Mouse (Mus musculus): Measurements from ENCODE around the gene Gm31371. TPM values are rescaled to one million over a fixed set of nuclear protein-coding genes. Genes with fewer than 3 reads are reported as not detected.
"Not testable (repeated sequence)": the region's sequence is repeated elsewhere in the genome, so short reads cannot be mapped to it uniquely, and the experiment has no call there.

The Gm31371 gene
- polyA plus RNA-seq (2015; fragmentation: Nextera tagmentation; extraction: Ambion mirVana), result not detected in 2 replicates

- H3K27me3 ChIP-seq (replicated peaks); H3K27ac ChIP-seq (replicated peaks); ATAC-seq (ENCODE audit: low FRiP score); H3K36me3 ChIP-seq; H3K4me3 ChIP-seq (replicated peaks); H3K9ac ChIP-seq (replicated peaks); H3K4me1 ChIP-seq; H3K4me2 ChIP-seq; H3K9me3 ChIP-seq (replicated peaks): not testable (repeated sequence)
- 83% methylated on average over 3 of the region's 4 CpGs for WGBS
These were observed at the start of gene Gm31371 for GRCm38 (mm10) chr8:19903092-19903491. TSS of gene Gm31371 (plus strand) at chr8:19903392.

GRCm38 (mm10) chr8:19906425-19907055 lies 3.3 kb downstream of the Gm31371 start:
- not testable (repeated sequence) for ATAC-seq (ENCODE audit: low FRiP score); H3K27ac ChIP-seq (replicated peaks)

GRCm38 (mm10) chr8:19908841-19909321 lies 5.7 kb downstream of the Gm31371 start:
- 86% methylated on average over 5 of the region's 6 CpGs for WGBS
- not testable (repeated sequence) for H3K4me3 ChIP-seq (replicated peaks); H3K9ac ChIP-seq (replicated peaks); H3K36me3 ChIP-seq; H3K4me2 ChIP-seq; H3K27ac ChIP-seq (replicated peaks); H3K27me3 ChIP-seq (replicated peaks); ATAC-seq (ENCODE audit: low FRiP score); H3K9me3 ChIP-seq (replicated peaks); H3K4me1 ChIP-seq

More at GRCm38 (mm10) chr8:19906425-19907055, 3.3 kb downstream of the Gm31371 start:
- 85% methylated on average over 8 of the region's 8 CpGs for WGBS
- H3K36me3 ChIP-seq; H3K27me3 ChIP-seq (replicated peaks); H3K9me3 ChIP-seq (replicated peaks); H3K4me1 ChIP-seq; H3K4me2 ChIP-seq; H3K4me3 ChIP-seq (replicated peaks); H3K9ac ChIP-seq (replicated peaks): not testable (repeated sequence)

GRCm38 (mm10) chr8:19919086-19919485 lies 15.9 kb downstream of the Gm31371 start:
- not testable (repeated sequence) for H3K4me2 ChIP-seq; H3K36me3 ChIP-seq; H3K9ac ChIP-seq (replicated peaks); H3K9me3 ChIP-seq (replicated peaks); H3K4me3 ChIP-seq (replicated peaks); H3K27me3 ChIP-seq (replicated peaks); H3K27ac ChIP-seq (replicated peaks); H3K4me1 ChIP-seq; ATAC-seq (ENCODE audit: low FRiP score)
- WGBS, result 87% methylated on average over 2 of the region's 3 CpGs

GRCm38 (mm10) chr8:19934274-19934673 lies 31.1 kb downstream of the Gm31371 start:
- 80% methylated on average over 1 of the region's 6 CpGs for WGBS
- H3K9me3 ChIP-seq (replicated peaks); H3K4me3 ChIP-seq (replicated peaks); H3K9ac ChIP-seq (replicated peaks); H3K36me3 ChIP-seq; H3K4me2 ChIP-seq; H3K4me1 ChIP-seq; H3K27me3 ChIP-seq (replicated peaks); ATAC-seq (ENCODE audit: low FRiP score); H3K27ac ChIP-seq (replicated peaks): not testable (repeated sequence)

- not testable (repeated sequence) for ATAC-seq (ENCODE audit: low FRiP score); H3K9me3 ChIP-seq (replicated peaks); H3K4me2 ChIP-seq; H3K9ac ChIP-seq (replicated peaks); H3K27me3 ChIP-seq (replicated peaks); H3K27ac ChIP-seq (replicated peaks); H3K4me3 ChIP-seq (replicated peaks); H3K36me3 ChIP-seq; H3K4me1 ChIP-seq
- 76% methylated on average over 2 of the region's 2 CpGs for WGBS
These were observed 32.4 kb downstream of the Gm31371 start for GRCm38 (mm10) chr8:19935541-19936030.

- H3K9ac ChIP-seq (replicated peaks), result no peak overlapping the region
These were observed 57.7 kb downstream of the Gm31371 start for GRCm38 (mm10) chr8:19960935-19961334.

GRCm38 (mm10) chr8:19963766-19964165 lies 60.6 kb downstream of the Gm31371 start:
- H3K4me2 ChIP-seq; H3K9ac ChIP-seq (replicated peaks); H3K4me1 ChIP-seq; H3K27me3 ChIP-seq (replicated peaks); H3K9me3 ChIP-seq (replicated peaks); H3K4me3 ChIP-seq (replicated peaks); ATAC-seq (ENCODE audit: low FRiP score); H3K27ac ChIP-seq (replicated peaks); H3K36me3 ChIP-seq: not testable (repeated sequence)
- 75% methylated on average over 2 of the region's 2 CpGs for WGBS

More at GRCm38 (mm10) chr8:19960935-19961334, 57.7 kb downstream of the Gm31371 start:
- Histone ChIP-seq H3K36me3 (no peaks in the 10 kb centered on the region), H3K4me3 (replicated peaks) (no peak overlapping the region), H3K27me3 (replicated peaks) (no peaks in the 10 kb centered on the region), H3K9me3 (replicated peaks) (no peaks in the 10 kb centered on the region), H3K27ac (replicated peaks) (no peak overlapping the region), H3K4me1 (no peaks in the 10 kb centered on the region), H3K4me2 (no peak overlapping the region)
- no peak for ATAC-seq (ENCODE audit: low FRiP score)
- WGBS, result 73% methylated on average over 2 of the region's 2 CpGs

GRCm38 (mm10) chr8:19968151-19968550 lies 65.0 kb downstream of the Gm31371 start:
- ATAC-seq (ENCODE audit: low FRiP score), result not testable (repeated sequence)

GRCm38 (mm10) chr8:19975237-19975636 lies 72.0 kb downstream of the Gm31371 start:
- not testable (repeated sequence) for H3K4me3 ChIP-seq (replicated peaks); H3K4me2 ChIP-seq; H3K9me3 ChIP-seq (replicated peaks); H3K36me3 ChIP-seq; H3K9ac ChIP-seq (replicated peaks); H3K27me3 ChIP-seq (replicated peaks); H3K4me1 ChIP-seq; ATAC-seq (ENCODE audit: low FRiP score); H3K27ac ChIP-seq (replicated peaks)
- WGBS, result 90% methylated on average over 6 of the region's 6 CpGs

More at GRCm38 (mm10) chr8:19968151-19968550, 65.0 kb downstream of the Gm31371 start:
- not testable (repeated sequence) for H3K36me3 ChIP-seq; H3K4me3 ChIP-seq (replicated peaks); H3K27ac ChIP-seq (replicated peaks); H3K9ac ChIP-seq (replicated peaks); H3K4me2 ChIP-seq; H3K27me3 ChIP-seq (replicated peaks); H3K9me3 ChIP-seq (replicated peaks); H3K4me1 ChIP-seq
- WGBS, result 51% methylated on average over 2 of the region's 2 CpGs

All from neural tube, embryonic 15.5 days (tissue).